Mouse (Mus musculus): Measurements from ENCODE around the gene Lmod1.

GRCm38 (mm10) chr1:135347498-135348169 lies 23.0 kb downstream of the Lmod1 start:
- TF ChIP-seq POLR2A (IDR thresholded peaks at IDR 0.05; ENCODE audit: extremely low read depth, insufficient read depth, low read length) (no peak), CTCF (IDR thresholded peaks at IDR 0.05; ENCODE audit: extremely low read depth, insufficient read depth, low read length) (no peak)

Measured in cortical plate, adult 2 months (tissue).